Mouse (Mus musculus) brain, adult 2 months (tissue): ENCODE results near the gene Lzts2.

Source experiments
- DNase-seq: peaks from one replicate; pipeline ENCODE4 v3.0.0; 2011; ENCODE audit warnings: low read depth, low spot score

Lzts2 gene

GRCm38 (mm10) chr19:45003740-45004516 lies 10.3 kb upstream of the Lzts2 start:
- no peak for DNase-seq

- peak; percentile 51 for DNase-seq
Observed at GRCm38 (mm10) chr19:45005444-45005843, 8.8 kb upstream of the Lzts2 start, which contains the start of gene Twnk. Gene Twnk, plus strand, starts transcription at chr19:45005663.

DNA sequence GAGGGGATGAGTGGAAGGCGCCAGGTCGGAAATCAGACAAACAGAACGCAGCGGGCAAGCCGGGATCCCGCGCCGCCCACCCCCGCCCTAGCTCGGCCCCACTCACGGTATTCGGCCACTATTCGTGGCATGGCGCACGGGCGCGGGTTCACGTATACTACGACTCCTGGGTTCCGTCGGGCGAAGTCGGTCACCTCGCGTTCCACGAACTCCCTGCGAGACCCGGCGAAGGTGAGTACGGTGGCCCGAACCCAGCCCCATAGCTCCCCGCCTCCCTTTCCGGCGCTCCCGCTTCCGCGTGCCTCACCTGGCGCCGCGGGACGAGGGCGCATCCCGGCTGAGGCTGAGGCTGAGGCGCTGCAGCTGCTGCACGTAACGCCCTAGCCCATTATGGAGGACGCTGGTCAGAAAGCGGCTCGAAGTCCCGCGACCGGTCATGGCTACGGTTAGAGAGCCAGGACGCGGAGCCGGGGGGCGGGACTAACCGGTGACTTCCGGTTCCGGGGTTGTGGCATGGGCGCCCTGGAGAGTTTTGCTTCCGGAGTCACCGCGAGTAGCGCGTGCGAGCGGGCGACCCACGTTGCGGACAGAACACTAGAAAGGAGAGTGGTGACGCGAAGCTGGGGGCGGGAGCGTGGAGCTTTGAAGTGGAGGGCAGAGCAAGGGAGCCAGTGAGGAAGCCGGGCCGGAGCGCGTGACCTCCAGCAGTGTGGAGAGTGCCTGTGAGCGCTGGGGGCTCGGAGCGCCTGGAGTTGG lies 8.1 kb upstream of the Lzts2 start, which contains the start of gene Mrpl43:
Gene Mrpl43, minus strand, starts transcription at position 486 of the 756 bp plus-strand sequence.
- peak; percentile 98 for DNase-seq

GRCm38 (mm10) chr19:45007021-45007420 lies 7.2 kb upstream of the Lzts2 start:
- peak; percentile 35 for DNase-seq

DNA sequence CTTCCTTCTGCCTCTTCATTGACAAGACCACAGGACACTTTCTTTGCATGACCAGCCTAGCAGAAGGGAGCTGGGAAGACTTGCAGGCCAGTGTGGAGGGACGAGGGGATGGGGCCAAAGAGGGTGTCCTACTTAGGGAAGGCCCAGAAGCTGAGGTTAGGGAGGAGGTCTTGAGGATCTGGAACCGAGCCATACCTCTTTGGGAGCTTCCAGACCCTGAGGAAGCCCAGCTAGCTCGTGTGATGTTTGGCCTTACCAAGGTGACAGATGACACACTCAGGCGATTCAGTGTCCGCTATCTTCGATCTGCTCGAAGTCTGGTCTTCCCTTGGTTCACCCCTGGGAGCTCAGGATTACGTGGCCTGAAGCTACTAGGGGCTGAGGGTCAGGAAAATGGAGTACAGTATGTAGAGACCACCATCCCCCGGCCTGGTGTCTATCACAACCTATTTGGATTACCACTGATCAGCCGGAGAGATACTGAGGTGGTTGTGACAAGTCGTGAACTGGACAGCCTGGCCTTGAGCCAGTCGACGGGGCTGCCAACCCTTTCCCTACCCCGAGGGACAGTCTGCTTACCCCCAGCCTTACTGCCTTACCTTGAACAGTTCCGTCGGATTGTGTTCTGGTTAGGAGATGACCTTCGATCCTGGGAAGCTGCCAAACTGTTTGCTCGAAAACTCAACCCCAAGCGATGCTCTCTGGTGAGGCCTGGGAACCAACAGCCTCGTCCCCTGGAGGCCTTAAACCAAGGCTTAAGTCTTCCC lies 6.6 kb upstream of the Lzts2 start:
- no peak for DNase-seq

DNA sequence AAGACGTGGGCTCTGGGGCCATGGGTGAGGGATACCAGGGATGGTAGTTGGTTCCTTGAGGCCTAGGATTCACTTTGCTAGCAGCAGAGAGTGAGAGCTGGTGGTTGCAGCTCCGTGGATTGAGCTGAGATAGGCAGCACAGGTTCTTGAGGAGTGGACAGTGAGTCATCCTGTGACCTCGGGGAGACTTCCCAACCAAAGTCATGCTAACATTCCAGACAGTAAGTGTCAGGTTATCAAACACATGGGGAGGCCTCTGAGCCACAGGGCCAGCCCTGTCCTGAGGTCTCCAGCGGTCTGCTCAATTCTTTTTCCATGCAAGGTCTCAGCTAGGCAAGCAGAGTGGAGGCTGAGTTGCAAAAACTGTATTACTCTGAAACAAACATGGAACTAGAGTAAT lies 3.6 kb upstream of the Lzts2 start:
- DNase-seq: no peak

GRCm38 (mm10) chr19:45012219-45012618 lies 2.0 kb upstream of the Lzts2 start:
- no peak for DNase-seq

GRCm38 (mm10) chr19:45012636-45013035 lies 1.6 kb upstream of the Lzts2 start:
- DNase-seq: peak; percentile 79

DNA sequence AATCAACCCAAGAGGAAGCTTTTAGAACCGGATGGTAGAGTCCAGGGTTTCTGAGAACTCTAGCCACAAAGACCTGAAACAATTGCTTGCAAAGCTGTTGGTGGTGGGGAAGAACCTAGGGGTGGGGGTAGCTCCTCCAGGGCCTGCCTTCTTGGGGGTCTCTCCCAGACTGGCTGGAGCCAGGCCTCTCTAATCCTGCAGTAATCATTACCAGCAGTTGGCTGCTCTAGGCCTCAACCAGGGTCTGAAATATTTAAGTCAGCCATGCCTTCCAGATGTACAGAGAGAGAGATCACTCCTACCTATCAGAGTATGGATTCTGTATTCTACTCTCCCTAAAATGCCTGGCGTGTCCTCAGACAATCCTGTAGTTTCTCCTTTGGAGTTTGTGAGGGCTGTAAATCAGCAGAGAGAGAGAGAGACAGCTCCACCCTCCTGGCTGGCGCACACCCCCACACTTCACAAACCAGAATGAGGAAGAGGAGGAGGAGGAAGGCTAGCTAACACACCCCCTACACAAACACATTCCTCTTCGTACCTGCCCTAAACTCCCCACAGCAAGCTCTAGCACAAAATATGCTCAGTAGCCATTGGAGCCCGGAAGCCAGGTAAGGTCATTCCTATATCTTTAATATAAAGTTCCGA lies 511 bp upstream of the Lzts2 start:
- peak; percentile 65 for DNase-seq

DNA sequence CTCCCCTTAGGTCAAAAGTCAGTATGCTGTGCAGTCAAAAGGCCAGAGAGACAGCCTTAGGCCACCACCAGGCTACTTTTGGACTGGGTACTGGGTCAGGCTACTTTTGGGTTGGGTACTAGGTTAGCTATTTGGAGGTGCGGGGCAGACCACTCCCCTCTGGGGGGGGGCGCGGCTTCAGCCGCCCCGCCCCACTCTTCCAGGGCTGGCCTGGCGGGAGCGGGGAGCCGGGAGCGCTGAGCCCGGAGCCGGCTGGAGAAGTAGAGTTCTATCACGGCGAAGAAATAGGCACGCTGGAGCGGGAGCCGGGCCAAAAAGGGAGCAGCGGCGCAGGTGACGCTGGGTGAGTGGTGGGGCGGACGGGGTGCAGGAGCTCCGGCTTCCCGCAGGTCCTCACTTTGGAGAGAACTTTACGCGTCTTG lies 778 bp downstream of the Lzts2 start:
- peak; percentile 47 for DNase-seq

DNA sequence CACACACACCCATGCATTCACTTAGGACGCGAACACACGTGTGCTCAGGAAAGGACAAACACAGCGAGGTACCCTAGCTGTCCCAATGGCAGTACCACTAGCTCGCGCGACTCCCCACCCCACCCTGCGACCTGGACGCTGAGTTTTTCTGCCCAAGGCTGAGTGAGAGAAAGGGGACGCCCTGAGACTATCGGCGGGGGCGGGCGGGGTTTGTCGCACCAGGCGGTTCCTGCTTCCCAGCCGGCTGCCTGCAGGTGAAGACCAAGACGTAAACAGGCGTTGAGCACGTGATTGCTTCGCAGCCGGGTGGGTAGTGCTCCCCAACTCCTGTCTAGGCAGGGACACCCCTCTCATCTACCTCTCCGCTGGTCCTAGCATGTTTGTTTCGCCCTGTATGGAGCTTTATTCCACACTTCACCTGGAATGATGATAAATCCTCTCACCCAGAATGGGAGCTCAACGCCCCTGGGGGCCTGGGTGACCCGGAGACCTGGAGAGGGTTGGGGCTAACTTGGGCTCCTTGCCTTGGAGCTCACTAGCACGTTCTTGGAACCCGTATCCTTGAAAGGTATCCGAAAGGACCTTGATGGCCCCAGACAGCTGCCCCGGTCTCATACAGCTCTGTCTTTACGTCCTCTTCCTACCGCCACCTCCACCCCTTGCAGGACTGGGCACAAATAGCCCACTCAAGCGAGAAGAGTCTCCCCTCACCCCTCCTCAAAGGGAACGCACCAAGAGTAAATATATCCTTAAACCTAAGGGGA lies 1.5 kb downstream of the Lzts2 start:
- peak; percentile 76 for DNase-seq

DNA sequence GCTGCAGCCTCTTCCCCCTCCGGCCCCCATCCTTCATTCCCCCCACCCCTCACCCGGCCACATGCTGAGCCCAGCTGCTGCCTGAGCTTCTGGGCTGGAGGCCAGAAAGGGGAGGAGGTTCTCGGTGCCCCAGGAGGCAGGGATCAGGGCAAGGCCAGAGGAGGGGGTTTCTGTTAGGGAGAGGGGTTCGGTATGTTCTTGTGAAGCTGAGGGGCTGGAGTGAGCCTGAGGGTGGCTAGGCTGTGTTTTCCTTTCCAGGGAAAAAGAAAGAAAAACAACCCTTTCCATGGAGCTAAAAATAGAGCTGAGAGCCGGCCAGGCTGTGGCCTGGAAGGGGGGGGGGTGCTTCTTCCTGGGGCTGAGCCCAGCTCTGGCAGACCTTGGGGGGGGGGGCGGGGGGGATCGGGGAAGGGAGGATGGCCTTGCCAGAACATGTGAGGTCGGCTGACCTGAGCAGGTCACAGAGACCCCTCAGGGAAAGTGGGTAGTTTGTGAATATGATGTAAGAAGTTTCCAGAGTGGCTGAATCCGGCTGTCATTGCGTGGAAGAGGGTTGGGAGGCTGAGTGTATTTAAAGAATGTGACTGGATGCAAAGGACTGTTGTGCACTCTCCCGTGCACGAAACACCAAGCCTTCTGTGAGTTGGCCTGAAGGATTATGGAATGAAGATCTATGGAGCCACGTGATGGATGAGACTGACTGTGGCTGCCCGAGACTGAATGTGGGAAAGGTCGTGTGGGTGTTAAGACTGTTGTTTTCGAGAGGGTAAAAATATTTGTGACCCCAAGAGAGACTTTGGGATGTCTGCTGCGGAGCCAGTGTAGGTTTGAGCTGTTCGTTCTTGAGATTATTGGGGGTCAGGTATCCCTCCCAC lies 2.4 kb downstream of the Lzts2 start:
- DNase-seq: peak; percentile 92

DNA sequence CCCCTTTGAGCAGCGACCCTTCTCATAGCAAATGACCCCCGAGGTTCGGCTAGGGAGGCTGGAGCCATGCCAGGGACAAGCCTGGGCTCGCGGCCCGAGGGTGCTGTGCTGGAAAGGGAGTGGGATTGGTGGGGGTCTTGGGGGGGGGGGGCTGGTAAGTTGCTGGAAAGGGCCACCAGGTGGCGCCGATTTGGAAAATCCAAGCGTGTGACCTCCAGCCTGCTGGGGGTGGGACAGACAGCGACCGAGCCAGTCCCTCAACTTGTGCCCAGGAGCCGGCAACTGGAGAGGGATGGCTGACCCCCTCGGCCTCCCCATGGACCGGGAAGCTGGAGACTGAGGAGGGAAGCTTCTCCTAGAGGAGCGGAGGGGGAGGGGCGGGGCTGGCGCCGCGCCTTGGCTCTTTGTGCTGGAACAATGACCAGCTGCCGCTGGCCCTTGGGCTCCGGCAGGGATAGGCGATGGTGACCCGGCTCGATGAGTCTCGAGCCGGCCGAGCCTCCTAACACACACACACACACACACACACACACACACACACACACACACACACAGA lies 3.1 kb downstream of the Lzts2 start:
- peak; percentile 92 for DNase-seq

- DNase-seq: peak; percentile 83
Observed at GRCm38 (mm10) chr19:45017909-45018308, 3.7 kb downstream of the Lzts2 start.

GRCm38 (mm10) chr19:45018351-45018831 lies 4.2 kb downstream of the Lzts2 start:
- DNase-seq: peak; percentile 44

GRCm38 (mm10) chr19:45020348-45020747 lies 6.1 kb downstream of the Lzts2 start:
- no peak for DNase-seq

- DNase-seq: no peak
Observed at GRCm38 (mm10) chr19:45021362-45021761, 7.1 kb downstream of the Lzts2 start.

DNA sequence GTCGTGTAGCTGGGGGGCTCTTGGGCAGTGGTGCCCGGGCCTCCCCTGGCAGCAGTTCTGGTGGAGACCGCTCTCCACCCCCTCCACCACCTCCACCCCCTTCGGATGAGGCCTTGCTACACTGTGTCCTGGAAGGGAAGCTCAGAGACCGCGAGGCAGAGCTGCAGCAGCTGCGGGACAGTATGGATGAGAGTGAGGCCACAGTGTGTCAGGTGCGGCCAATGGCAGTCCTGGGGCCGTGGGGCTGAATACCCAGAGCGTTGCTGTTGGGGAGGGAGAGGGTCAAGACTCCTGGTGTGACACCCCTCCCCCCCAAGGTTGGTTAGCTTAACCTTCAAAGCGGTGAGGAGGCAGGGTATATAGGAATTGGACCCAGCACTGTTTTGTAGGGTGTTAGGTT lies 9.8 kb downstream of the Lzts2 start:
- DNase-seq: no peak

- DNase-seq: no peak
Observed at GRCm38 (mm10) chr19:45024775-45025174, 10.6 kb downstream of the Lzts2 start.
